In the genomic region with DNA sequence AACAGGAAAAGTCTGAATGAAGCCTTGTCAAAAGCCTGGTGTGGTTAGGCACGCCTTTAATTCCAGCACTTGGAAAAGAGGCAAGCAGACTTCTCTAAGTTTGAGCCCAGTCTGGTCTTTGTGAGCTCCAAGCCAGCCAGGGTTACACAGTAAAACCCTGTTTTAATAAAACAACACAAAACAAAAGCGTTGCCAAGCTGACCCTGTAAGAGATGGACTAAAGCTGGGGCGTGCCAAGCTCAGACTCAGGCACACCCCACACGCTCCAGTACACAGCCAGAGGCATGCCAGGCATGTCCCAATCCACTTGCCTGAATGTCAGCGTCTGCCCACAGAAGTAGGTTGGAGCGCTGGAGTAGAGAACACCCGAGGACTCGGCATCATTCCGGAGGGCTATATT, we compare ENCODE assay signal across 22 mouse cellular contexts. TPM values are rescaled to one million over a fixed set of nuclear protein-coding genes. Genes with fewer than 3 reads are reported as not detected.
DNase-seq lines count a peak whose midpoint lies in the region; ATAC-seq and TF ChIP-seq lines count a peak whose summit lies in the region.
"Had no signal": no experiment of that assay in that cellular context is flagged by ENCODE, and none has a peak within 500 bp of the region (broad histone marks: within the 10 kb centered on the region; RNA-seq: fewer than 3 reads in every experiment).

No protein-coding gene starts in this region.

- no peak overlapping the region for H3K4me3 ChIP-seq in kidney, adult 2 months (ENCODE audit: insufficient read depth, low read depth, low read length)
- H3K4me3 ChIP-seq in kidney, embryonic 15.5 days (replicated peaks): no peak overlapping the region
- no peak overlapping the region for H3K4me3 ChIP-seq in midbrain, embryonic 11.5 days (ENCODE audit: low read depth, low read length)
- H3K4me3 ChIP-seq: embryonic facial prominence, embryonic 12.5 days; intestine, embryonic 15.5 days; left cerebral cortex, adult 2 months; liver, embryonic 12.5 days; midbrain, embryonic 12.5 days; myocyte; neural tube, embryonic 15.5 days had no signal

- no peaks in the 10 kb centered on the region for H3K9me3 ChIP-seq in kidney, embryonic 15.5 days (replicated peaks)
- H3K9me3 ChIP-seq in midbrain, embryonic 11.5 days (ENCODE audit: control insufficient read depth, low read length): no peaks in the 10 kb centered on the region
- H3K9me3 ChIP-seq: embryonic facial prominence, embryonic 12.5 days; intestine, embryonic 15.5 days; liver, embryonic 12.5 days; midbrain, embryonic 12.5 days; neural tube, embryonic 15.5 days had no signal

- 57% methylated on average over 9 of the region's 9 CpGs for WGBS in kidney, adult 2 months
- WGBS in kidney, embryonic 15.5 days: 87% methylated on average over 9 of the region's 9 CpGs
- 93% methylated on average over 9 of the region's 9 CpGs for WGBS in midbrain, embryonic 11.5 days

- no peak overlapping the region for H3K4me2 ChIP-seq in kidney, embryonic 15.5 days
- no peak overlapping the region for H3K4me2 ChIP-seq in midbrain, embryonic 11.5 days
- H3K4me2 ChIP-seq: embryonic facial prominence, embryonic 12.5 days; hindbrain, embryonic 14.5 days; intestine, embryonic 15.5 days; liver, embryonic 12.5 days; midbrain, embryonic 12.5 days; neural tube, embryonic 15.5 days had no signal

- H3K27ac ChIP-seq in kidney, adult 2 months (ENCODE audit: insufficient read depth, low read depth, low read length): no peak overlapping the region
- H3K27ac ChIP-seq in kidney, embryonic 15.5 days: no peak overlapping the region
- no peak overlapping the region for H3K27ac ChIP-seq in midbrain, embryonic 11.5 days (ENCODE audit: low read depth, low read length)
- H3K27ac ChIP-seq: embryonic facial prominence, embryonic 12.5 days; hindbrain, embryonic 14.5 days; intestine, embryonic 15.5 days; left cerebral cortex, adult 2 months; liver, embryonic 12.5 days; midbrain, embryonic 12.5 days; neural tube, embryonic 15.5 days had no signal

- H3K4me1 ChIP-seq in kidney, adult 2 months (ENCODE audit: control insufficient read depth, insufficient read depth, low read length): no peaks in the 10 kb centered on the region
- H3K4me1 ChIP-seq in kidney, embryonic 15.5 days: peaks cover 23% of the 10 kb centered on the region
- H3K4me1 ChIP-seq in midbrain, embryonic 11.5 days (ENCODE audit: control insufficient read depth, insufficient read depth, low read length): no peaks in the 10 kb centered on the region
- H3K4me1 ChIP-seq: embryonic facial prominence, embryonic 12.5 days; intestine, embryonic 15.5 days; liver, embryonic 12.5 days; midbrain, embryonic 12.5 days; neural tube, embryonic 15.5 days had no signal

- DNase-seq in heart, adult 11 months: peak; percentile 85
- no peak for DNase-seq in heart, adult 8-10 months (ENCODE audit: low spot score)
- peak; percentile 78 for DNase-seq in kidney, adult 2 months
- DNase-seq in lung, adult 18-20 months: peak; percentile 74
- no peak for DNase-seq in urinary bladder, adult 2 months (ENCODE audit: low spot score)
- DNase-seq in midbrain, embryonic 11.5 days (ENCODE audit: low spot score, missing footprints): no peak
- DNase-seq: adrenal gland, postnatal 10 days; cerebellum, adult 18-20 months; right cerebral cortex, postnatal 4 days; thymus, postnatal 36 days had no signal

- no peak for TF ChIP-seq POLR2A in kidney, adult 2 months (IDR thresholded peaks at IDR 0.05; ENCODE audit: low read depth, low read length)

- no peak for TF ChIP-seq CTCF in kidney, adult 2 months (conservative IDR thresholded peaks at IDR 0.05; ENCODE audit: insufficient read depth, insufficient read length, low read depth, low read length)

- no peaks in the 10 kb centered on the region for H3K27me3 ChIP-seq in kidney, adult 2 months (replicated peaks; ENCODE audit: control insufficient read depth, insufficient read depth, low read length)
- no peaks in the 10 kb centered on the region for H3K27me3 ChIP-seq in kidney, embryonic 15.5 days
- H3K27me3 ChIP-seq in midbrain, embryonic 11.5 days (ENCODE audit: control insufficient read depth, insufficient read depth, low read length): no peaks in the 10 kb centered on the region
- H3K27me3 ChIP-seq: embryonic facial prominence, embryonic 12.5 days; intestine, embryonic 15.5 days; liver, embryonic 12.5 days; midbrain, embryonic 12.5 days; neural tube, embryonic 15.5 days had no signal

- no peak for ATAC-seq in kidney, embryonic 15.5 days (replicated peaks; ENCODE audit: low FRiP score)
- no peak for ATAC-seq in monocyte, adult 5-6 weeks (replicated peaks; ENCODE audit: insufficient number of reproducible peaks, low FRiP score, low TSS enrichment, poor library complexity, severe bottlenecking)
- no peak for ATAC-seq in midbrain, embryonic 11.5 days (ENCODE audit: low FRiP score)
- ATAC-seq: CD4-positive, CD25-positive, alpha-beta regulatory T cell, adult 4 months; forebrain, embryonic 16.5 days; intestine, embryonic 15.5 days; liver, embryonic 12.5 days had no signal

- peaks cover 4% of the 10 kb centered on the region for H3K36me3 ChIP-seq in kidney, adult 2 months (ENCODE audit: control insufficient read depth, insufficient read depth, low read length)
- H3K36me3 ChIP-seq in kidney, embryonic 15.5 days: peaks cover 87% of the 10 kb centered on the region
- H3K36me3 ChIP-seq in midbrain, embryonic 11.5 days (ENCODE audit: control insufficient read depth, insufficient read depth, low read length): 0 out of 2 replicates have a peak, but pooled peaks cover 2% of the 10 kb centered on the region

- no peak overlapping the region for H3K9ac ChIP-seq in kidney, embryonic 15.5 days
- H3K9ac ChIP-seq in midbrain, embryonic 11.5 days (ENCODE audit: low read length): no peak overlapping the region
- H3K9ac ChIP-seq: embryonic facial prominence, embryonic 12.5 days; hindbrain, embryonic 14.5 days; intestine, embryonic 15.5 days; liver, embryonic 12.5 days; midbrain, embryonic 12.5 days; neural tube, embryonic 15.5 days had no signal

RNA-seq across cellular contexts. Expression of gene Crlf3, which starts 24.6 kb away (rescaled TPM):
- total RNA-seq in heart, adult 8-10 months (2022): 10 to 100 TPM in 2 of 4 experiments, 1 to 10 TPM in 2; 9.0 to 14.9 (median 12.1) TPM
- 7.5 and 9.2 TPM in 2 replicates for polyA plus RNA-seq in kidney, adult 2 months (2012; rRNA removed)
- 43.3 and 45.3 TPM in 2 replicates for polyA plus RNA-seq in kidney, embryonic 15.5 days (2015; fragmentation: Nextera tagmentation; extraction: Ambion mirVana)
- 17.5 and 17.7 TPM in 2 replicates for polyA plus RNA-seq in urinary bladder, adult 2 months (2012; rRNA removed)
- total RNA-seq in monocyte, adult 5-6 weeks (2017): 144 to 183 TPM (median 162 TPM) in 3 replicates
- polyA plus RNA-seq in midbrain, embryonic 11.5 days (2014; fragmentation: Nextera tagmentation; extraction: Ambion mirVana): 29.2 and 30.4 TPM in 2 replicates

RNA-seq across cellular contexts. Expression of gene Atad5, which starts 33.1 kb away (rescaled TPM):
- total RNA-seq in heart, adult 8-10 months (2022): under 1 TPM; 0.55 to 0.97 (median 0.69) TPM
- 0.22 and 0.25 TPM in 2 replicates for polyA plus RNA-seq in kidney, adult 2 months (2012; rRNA removed)
- 10.9 and 11.9 TPM in 2 replicates for polyA plus RNA-seq in kidney, embryonic 15.5 days (2015; fragmentation: Nextera tagmentation; extraction: Ambion mirVana)
- polyA plus RNA-seq in urinary bladder, adult 2 months (2012; rRNA removed): 2.3 and 2.4 TPM in 2 replicates
- total RNA-seq in monocyte, adult 5-6 weeks (2017): 3.5 to 5.8 TPM (median 4.6 TPM) in 3 replicates
- polyA plus RNA-seq in midbrain, embryonic 11.5 days (2014; fragmentation: Nextera tagmentation; extraction: Ambion mirVana): 19.1 and 20.1 TPM in 2 replicates

Comparison
In these comparisons a context has a peak if more than half of its experiments do, and no peak if none do; other contexts are left out.
1. DNase-seq: peak in heart, adult 11 months (single experiment), kidney, adult 2 months (single experiment) and lung, adult 18-20 months (2 of 2); none in heart, adult 8-10 months (single experiment), urinary bladder, adult 2 months (single experiment) and midbrain, embryonic 11.5 days (single experiment).